Mouse (Mus musculus) layer of hippocampus, adult 11-12 months (tissue): ENCODE measurements at regions not wholly inside any gene's neighbourhood (a gene's known extent, or its start where the extent isn't known, plus 50 kb on each side); places are given as distances from the start of the nearest gene placed in this dataset.
A peak's percentile ranks its signal among the peaks of the same experiment; 100 is the strongest.

Experiments used
- DNase-seq: peaks from one replicate; pipeline ENCODE4 v3.0.0; 2022; ENCODE audit warnings: low spot score

DNA sequence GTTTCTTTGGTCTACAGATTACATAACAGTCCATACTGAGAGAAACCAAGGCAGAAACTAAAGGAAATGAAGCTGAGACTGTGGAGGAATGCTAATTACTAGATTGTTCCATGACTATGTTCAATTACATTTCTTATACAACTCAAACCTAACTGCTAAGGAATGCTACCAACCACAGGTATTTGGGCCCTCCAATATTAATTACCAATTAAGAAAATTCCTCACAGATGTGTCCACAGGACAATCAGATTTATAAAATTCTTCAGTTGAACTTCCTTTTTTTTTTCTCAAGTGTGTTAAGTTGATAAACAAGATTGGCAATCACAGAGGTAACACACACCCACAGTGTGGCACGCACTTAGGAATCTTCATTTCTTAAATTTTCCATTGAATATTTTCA lies 196.8 kb upstream of the A730009L09Rik start:
- no peak for DNase-seq

GRCm38 (mm10) chr16:84321569-84321968 lies 193.4 kb upstream of the A730009L09Rik start:
- DNase-seq = no peak

DNA sequence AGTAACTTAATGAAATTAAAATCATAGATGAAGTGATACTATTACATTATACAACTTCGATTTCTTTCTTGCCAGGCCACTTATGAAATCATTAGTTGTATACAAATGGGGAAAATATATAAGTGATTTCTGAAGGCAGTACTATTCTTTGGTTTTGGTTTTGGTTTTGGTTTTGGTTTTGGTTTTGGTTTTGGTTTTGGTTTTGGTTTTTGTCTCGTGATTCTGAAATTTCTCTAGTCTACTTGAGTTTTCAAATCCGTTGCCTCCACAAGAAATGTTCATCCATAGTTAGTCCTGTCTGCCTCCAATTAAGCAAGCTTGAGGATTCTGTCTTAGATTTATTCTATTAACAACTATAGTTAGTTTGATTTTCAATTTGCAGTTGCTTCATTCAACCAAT lies 184.6 kb upstream of the A730009L09Rik start:
- DNase-seq = no peak

GRCm38 (mm10) chr16:84346089-84346488 lies 168.8 kb upstream of the A730009L09Rik start:
- no peak for DNase-seq

- DNase-seq = peak; percentile 6
These were observed 159.8 kb upstream of the A730009L09Rik start for GRCm38 (mm10) chr16:84355118-84355517.

GRCm38 (mm10) chr16:84365969-84366368 lies 149.0 kb upstream of the A730009L09Rik start:
- no peak for DNase-seq

GRCm38 (mm10) chr16:84368928-84369682 lies 145.8 kb upstream of the A730009L09Rik start:
- no peak for DNase-seq

- no peak for DNase-seq
These were observed 136.5 kb upstream of the A730009L09Rik start for GRCm38 (mm10) chr16:84378461-84378860.

- no peak for DNase-seq
These were observed 123.2 kb upstream of the A730009L09Rik start for GRCm38 (mm10) chr16:84391756-84392155.

DNA sequence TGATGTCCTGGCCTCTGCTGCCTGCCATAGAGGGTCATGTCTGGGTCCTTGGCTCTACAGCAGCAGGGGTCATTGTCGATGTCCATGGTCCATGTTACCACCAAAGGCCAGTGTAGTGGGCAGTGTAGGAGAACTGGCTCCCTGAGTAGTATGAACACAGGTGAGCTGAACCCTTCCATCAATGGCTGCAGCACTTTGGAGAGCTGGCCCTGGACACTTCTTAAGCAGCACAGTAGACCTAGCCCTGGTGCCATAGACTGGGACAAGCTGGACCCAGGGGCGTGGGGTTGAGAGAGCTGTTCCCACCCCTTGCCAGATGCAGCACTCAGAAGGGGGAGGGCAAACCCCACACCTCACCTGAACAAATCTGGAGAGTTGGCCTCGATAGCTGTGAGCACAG lies 120.0 kb upstream of the A730009L09Rik start:
- DNase-seq = no peak

DNA sequence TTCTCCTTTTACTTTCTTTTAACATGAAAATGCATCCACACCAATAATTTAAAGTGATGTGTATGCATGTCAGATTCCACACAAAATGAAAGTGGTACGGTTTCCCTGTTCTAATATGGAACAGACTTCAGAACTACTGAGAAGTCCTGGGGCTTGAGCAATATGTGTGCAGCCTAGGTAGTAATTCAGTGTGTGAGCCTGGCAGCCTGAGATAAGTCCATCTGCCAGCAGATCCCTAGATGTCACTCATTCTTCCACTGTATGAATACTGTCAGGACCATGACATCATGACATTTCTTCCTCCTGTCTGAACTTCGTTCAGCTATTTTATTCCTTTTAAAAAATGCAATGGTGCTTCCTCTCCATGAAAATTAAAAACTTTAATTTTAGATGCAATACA lies 93.3 kb upstream of the A730009L09Rik start:
- DNase-seq = no peak

DNA sequence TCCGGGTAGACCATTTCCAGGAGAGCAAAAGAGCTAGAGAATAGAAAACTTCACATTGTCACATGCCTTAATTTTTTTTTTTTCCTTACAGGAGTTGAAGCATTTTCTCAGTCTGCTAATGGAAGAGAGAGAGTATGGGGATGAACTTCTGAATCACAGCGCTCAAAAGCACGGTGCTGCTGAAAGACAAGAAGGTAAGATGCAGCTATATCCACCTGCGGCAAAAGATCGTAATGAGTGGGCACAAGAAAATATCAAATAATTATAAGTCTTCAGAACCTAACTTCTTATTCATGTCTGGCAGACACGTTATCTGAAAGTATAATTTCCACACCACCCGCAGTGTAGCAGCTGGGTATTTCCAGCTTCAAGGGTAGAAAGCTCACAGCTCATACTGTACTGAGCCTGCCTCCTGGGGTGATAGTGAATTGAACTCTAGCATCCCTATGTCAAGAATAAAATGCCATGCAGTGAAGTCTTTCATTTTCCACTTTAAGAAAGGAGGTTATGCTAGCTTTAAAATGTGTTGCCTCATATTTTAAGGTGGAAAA lies 87.9 kb upstream of the A730009L09Rik start:
- DNase-seq = no peak

DNA sequence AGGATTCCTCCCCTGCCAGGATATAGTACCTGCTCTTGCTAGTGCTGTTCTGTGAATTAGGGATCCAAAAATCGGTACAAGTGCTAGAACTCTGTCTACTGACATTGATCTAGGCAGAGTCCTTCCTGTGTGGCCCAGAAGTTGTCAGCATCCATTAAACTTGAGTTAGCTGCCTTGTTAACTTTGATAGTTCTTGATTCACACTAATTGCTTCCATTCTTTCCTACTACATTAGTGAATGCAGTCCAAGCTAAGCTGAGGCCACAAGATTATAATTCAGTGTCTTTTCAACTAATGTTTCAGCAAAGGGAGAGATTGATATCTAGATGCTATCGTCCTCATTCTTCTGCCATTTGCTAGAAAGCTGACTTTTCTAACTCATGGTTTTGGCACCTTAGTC lies 58.3 kb upstream of the A730009L09Rik start:
- DNase-seq = no peak

DNA sequence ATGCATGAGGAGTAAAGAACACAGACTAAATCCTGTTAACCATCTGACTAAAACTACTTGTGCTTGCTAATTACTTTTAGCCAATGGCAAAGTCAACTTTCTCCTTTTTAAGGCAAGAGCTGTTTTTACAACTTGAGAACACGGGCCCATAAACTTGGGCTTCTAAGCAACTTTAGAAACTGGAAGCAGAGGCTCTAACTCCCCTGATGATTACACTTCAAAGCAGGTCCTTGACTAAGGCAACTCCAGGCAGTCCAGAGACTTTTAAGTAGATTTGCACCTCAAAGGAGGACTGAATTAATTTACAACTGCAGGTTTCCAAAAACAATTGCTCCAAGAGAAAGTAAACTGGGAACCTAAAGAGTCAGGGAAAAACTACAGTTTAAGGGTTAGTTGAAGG lies 52.8 kb upstream of the A730009L09Rik start:
- DNase-seq = no peak
